Mouse (Mus musculus): ENCODE data around the gene Hemgn.

DNA sequence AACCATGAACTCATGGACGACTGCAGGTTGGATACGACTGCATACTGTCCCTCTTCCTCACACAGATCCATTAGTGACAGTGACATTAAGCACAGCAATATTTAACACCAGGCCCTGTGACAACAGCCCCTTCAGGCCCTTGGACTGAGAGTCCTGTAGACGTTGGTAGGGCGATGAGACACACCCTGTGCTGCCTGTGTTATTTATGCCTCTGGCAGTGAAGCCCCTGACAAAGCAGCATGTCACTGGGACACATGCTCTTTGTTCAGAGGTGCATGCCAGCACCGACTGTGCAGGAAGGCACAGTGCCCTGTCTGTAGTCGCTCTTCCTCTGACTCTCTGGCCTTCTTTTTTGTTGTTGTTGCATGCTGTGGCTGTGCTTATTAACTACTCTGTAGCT, 35.6 kb upstream of the Hemgn start:
- TF ChIP-seq CTCF (IDR thresholded peaks at IDR 0.05; ENCODE audit: control insufficient read depth, insufficient read depth, low read length): no peak
- no peak for TF ChIP-seq POLR2A (IDR thresholded peaks at IDR 0.05; ENCODE audit: borderline replicate concordance, control insufficient read depth, low read depth, low read length)

Data from bone marrow, adult 2 months (tissue).